Mouse (Mus musculus) c-Kit-negative CD71-positive TER-119-positive erythroid progenitor cells, embryonic 14.5 days (primary cell): ENCODE results near the gene Grwd1.

Experiments used
- DNase-seq: peaks from one replicate; pipeline ENCODE4 v3.0.0-alpha.2; 2013; ENCODE audit warnings: low read depth, low spot score

Grwd1 gene

DNA sequence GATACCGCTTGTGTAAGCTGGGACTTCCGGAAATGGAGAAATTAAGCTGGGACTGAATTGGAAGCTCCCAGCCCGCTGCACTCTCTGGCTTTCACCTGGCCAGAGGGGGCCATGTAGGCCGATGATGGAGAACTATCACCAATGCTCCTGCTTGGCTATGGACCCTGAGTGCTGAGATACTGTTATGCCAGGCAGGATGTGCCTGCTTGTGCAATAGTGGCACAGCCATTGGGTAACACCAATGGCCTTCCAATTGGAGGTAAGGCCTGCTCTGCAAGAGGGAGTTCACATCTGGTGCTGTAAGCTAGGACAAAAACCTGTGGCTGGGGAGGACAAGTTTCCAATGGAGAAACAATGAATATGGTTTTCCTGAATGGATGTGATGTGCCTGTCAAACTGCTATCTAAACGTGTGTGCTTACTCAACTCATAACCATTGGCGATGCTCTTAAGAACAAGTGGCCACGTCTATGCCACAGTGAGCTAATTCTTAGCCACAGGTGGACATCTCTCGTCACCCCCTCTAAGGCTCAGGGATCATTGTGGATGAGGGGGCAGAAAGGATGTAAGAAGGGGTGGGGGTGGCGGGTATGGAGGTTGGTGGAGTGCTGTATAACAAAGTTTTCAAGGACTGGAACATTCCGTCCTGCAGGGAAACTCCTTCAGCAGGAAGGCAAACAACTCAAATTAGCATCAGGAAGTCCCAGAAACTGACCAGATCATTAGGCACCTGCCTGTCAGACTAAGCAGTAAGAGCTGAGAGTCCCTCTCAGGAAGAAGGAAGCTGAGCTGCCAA, 12.4 kb upstream of the Grwd1 start:
- no peak for DNase-seq

DNA sequence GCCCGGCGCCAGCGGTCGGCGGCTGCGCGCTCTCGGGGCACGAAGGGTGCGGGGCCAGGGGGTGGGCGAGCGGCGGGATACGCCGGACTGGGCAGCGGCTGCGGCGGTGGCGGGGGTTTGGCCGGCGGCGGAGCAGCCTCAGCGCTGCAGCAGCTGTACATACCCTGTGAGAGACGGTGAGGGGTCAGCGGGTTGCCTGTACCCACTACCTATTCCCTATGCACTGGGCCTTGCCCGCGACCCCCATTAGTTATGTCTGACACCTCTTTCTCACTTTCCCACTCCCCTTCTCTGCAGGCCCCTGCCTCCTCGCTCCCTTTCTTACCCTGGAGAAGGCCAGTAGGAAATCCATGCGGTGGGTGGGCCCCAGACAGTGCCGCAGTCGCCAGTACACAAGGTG, 3.2 kb upstream of the Grwd1 start:
- DNase-seq, result no peak

DNA sequence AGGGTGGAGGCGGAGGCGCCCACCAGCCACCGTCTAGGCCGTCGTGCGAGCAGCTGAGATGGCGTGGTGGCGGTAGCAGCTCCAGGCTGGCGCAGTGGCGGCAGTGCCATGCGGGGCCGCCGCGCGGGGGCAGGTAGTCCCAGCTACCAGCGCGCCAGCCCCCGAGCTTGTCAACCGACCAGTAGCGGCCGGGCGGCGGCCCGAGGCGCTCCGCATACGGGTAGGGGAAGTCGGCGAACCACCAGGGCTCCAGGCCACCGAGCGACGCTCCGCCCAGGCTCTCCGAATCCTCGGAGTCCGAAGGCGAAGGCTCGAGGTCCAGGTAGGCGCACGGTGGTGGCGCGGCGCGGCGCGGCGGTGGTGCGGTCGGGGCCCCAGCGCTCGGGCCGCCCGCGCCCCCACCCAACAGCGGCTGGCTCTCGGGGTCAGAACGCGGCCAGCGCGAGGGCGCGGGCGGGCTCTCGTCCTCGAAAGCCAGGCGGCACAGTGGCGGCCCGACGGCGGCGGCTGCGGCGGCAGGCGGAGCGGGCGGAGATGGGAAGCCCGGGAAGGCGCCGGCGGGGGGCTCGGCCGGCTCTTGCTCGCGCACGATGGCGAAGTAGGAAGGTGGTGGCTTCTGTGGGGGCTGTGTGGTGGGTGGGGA, 2.5 kb upstream of the Grwd1 start:
- DNase-seq, result no peak

DNA sequence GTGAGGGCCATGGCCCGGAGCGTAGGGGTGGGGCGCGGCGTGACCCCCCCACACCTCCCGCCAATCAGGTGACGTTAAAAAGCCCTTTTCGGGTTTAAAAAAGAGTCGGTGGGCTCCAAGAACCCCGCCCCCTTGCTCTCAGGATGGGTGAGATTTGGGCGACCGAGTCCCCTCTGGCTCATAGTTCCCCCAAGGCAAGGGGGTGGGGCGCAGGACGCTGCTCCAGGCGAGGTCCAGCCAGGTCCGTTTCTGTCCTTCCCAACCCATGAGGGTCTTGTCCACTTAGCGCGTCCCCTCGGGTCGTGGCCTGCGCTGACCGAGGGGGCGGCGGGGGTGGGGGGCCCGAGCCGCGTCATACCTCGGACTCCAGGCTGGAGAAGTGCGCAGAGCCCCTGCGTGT, 1.7 kb upstream of the Grwd1 start:
- no peak for DNase-seq

DNA sequence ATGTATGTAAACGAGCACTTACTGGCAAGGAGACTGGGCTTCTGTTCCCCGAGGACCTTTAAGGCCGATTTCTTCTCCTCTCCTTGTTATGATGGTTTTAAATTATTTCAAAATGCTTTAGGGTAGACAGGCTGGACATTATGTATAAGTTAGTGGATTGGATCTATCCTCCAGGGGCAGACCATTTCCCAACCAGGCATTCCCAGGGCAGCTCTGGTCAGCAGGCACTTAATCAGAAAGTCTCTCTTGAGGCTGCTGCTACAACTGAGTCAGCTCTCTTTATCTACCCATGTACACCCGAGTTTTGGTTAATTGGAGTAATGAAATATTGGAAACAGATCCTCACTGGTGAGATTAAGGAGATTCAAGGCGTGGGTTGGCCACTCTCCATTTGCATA, 383 bp upstream of the Grwd1 start:
- DNase-seq, result no peak

DNA sequence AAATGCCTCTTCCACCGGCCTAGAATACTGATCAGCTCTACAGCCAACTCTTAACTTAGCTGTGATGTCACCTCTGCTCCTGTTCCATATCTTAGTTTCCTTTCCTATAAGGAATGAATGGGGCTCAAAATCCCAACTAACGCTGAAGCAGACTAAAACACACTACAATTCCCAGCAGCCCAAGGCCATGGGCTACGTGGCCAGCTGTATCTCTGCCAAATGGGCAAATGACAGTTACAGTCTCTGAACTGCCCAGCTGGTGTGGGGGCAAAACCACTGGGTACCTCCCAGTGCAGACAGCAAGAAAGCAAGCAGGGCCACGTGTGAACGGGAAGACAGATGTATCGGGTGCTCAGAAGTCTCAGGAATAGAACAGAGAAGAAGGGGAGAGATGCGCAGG, 4.1 kb downstream of the Grwd1 start:
- no peak for DNase-seq

DNA sequence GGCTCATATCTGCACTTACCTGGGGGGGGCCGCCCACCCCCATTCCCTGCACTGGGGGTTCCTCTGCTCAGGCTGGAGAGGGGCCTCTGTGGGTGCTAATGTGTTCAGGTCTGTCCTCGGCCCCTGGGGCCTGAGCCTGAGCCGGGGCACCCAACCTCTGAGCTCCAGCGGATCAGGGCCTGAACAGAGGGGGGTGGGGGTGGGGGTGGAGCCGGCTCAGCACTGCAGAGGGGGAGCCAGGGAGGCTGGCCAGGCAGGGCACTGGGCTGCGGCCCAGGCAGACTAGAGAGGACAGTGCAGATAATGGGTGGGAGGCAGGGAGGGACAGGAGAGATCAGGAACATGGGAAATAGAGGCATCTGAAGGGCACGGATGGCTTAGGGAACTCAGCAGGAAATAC, 6.1 kb downstream of the Grwd1 start, which contains the start of gene Kcnj14:
Gene Kcnj14, minus strand, starts transcription at position 185 of the 400 bp plus-strand sequence.
- no peak for DNase-seq

DNA sequence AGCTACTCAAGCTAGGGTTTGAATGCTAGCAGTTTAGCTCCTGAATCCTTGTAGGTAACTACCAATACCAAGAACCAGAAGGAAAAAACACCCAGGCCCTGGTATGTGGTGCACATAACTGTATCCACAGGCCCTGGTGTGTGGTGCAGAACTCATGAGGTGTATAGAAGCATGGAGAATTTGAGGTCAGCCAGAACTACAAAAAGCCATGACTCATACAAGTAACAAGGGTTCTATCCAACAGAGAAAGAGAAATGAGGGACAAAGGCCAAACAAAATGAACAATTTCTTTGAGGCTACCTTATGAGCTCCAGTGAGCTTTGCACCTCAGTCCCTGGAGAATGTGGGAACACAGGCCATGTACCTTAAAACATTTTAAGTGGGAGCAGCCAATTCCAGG, 9.8 kb downstream of the Grwd1 start:
- no peak for DNase-seq

DNA sequence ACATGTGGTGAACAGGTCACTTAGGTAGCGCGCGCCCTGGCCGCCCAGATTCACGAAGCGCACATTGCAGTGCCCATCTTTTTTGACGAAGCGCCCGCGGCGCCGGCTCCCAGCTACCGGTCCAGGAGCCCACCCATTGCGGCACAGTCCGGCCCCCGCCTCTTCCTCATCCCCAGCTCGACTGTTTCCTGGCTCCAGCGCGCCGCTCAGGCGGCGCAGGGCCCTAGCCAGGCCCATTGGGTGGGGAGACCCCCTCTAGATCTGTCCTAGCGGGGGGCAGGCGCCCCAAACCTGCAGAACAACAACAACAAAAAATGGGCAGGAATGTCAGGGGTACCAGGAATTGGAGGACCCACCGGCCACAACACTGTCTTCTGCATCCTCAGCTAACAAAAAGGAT, 10.9 kb downstream of the Grwd1 start:
- DNase-seq, result no peak

DNA sequence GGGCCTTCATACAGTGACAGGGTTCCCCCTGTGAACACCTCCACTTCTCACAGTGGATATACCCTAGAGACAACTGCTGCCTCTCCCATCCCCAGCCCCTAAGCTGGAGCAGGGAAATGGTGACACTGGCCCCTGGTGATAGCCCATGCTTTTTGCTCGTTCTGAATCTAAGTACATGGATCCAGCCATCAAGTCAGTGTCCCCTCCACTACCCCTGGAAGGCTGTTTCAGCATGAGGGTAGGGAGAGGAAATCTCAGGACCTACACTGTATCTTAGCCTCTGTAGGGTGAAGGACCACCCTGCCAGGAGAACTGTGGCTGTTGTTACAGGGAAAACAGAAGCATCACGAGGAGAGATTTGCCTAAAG, 14.8 kb downstream of the Grwd1 start:
- DNase-seq, result no peak

DNA sequence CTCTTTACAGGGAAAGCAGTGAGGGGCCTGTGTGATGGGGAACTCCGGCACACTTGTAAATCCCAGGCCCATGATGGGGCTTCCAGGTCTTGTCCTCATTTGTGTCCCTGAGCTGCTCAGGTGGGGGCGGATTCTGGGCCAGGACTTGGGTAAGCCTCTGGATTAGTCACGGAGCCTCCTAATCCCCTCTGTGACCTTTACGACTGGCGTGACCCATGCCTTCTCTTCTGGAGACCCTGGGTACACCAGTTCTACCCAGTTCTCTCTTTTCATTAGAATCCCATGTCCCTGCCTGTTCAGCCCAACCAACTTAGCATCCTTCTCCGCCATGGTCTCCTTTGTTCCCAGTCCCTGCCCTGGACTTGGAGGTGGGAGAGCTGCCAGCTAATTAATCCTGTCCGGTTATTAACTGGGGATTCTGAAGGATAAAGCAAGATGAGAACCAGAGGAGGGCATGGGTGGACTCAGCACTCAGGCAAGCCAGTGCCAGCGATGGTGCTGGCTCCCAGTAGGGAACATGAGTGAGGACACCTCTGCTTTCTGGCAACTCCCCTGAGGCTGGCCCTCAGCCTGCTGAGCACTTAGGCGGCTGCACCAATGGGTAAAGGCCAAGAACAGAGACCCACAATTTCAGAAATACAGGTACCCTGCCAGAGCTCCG, 15.3 kb downstream of the Grwd1 start:
- DNase-seq, result no peak

DNA sequence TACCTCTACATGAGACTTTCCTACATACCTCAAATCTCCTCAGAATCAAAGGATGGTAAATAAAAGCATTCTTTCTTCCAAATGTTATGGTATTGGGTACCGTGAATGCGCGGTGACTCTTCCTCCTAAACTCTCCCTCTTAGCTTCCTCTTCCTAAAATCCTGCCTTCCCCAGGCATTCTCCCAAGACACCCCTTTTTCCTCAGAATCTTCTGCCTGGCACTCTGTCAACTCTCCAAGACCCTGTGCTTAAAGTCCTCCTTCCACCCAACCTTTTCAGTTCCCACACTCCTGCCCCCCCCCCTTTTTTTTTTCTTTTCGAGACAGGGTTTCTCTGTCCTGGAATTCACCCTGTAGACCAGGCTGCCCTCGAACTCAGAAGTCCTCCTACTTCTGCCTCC, 15.9 kb downstream of the Grwd1 start:
- no peak for DNase-seq

DNA sequence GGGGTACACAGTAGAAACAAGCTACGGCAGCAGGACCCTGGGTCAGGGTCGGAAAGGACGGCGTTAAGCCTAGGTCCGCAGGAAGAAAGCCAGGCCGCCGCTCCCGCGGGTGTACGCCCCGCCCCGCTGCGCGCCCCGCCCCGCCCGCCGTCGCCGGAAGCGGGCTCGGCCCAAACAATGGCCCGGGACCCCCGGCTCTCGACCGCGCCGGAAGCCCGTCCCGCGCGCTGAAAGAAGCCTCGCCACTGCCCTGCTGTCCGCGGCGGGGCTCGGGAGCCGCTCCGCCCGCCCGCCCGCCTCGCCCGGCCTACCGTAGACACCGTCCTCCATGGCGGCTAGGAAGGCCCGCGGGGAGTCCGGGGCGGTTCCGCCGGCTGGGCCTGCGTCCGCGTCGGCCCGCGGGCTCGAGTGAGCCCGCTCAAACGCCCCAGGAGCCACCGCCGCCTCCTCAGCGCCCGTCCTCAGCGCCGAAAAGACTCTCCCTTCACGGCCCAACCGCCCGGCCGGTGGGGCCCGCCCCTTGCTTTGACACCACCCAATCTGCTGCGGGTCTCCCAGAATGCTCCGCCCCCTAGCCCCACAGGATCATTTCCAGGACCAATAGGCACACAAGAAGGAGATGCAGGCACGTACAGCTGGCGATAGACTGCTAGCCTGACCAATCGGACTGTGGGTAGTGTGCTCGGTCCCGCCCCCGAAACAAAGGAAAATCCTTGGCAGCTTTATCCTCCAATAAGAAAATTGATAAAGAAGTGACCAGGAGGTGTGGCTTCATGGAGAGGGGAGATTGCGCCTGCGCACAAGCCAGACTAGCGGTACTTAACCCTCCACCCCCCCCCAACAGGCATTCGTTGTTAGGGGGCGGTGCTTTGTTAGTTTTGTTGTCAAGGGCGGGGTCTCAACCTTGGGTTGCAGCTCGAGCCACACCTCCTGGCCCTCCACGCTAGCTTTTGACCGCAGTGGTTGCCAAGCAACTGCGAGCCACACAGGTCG, 16.7 kb downstream of the Grwd1 start, which contains the start of gene Cyth2:
Gene Cyth2, minus strand, starts transcription at position 795 of the 993 bp plus-strand sequence.
- peak; percentile 100 for DNase-seq

DNA sequence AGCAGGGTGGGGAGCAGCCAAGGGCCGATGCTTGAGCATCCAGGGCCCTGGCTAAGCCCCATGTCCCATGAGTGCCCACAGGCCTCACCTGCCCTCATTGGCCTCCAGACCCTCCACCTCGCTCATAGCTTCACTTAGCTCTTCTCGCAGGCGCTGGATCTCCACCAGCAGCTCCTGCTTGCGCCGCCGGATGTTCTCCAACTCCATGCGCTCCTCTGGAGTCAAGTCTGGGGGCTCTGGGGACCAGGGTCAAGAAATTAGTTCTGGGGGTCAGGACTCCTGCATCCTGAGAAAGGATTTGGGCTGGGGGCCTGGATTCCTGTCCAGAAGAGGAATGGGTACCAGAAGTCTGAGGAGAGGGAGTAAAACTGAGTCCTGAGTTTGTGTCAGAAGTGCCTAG, 17.8 kb downstream of the Grwd1 start:
- no peak for DNase-seq

DNA sequence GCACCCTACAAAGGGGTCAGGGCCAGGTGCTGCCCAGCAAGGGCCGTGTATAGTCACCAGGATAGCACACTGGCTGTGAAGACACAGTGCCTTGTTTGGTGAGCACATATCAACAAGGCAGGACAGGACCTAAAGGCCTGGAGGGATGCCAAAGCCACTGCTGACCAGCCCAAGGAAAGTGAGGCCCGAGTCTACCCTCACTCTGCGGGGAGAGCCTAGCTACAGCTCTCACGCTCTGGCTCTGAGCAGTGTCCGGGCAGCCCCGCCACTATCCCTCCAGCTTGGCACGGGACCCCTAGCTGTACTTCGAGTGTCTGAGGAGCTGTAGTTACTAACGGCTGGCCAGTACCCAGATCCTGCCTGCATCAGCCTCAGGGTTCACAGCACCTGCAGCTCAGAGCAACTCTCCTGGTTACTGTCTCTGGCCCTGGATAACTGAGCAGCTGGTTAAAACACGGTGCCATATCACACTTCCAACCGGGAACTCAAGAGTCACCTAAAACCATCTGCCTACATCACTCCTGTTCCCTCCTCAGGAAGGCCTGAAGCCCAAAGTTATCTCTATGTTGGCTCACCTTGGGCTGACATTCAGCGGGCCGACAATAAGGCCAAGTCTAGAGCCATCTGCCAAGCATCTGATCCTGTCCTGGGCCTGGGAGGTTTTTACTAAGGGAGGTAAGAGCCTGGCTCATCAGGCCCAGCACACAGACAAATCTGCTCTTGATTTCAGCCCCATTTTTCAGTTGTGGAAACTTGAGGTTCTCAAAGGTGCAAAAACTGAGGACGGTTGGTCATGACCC, 21.3 kb downstream of the Grwd1 start:
- no peak for DNase-seq

DNA sequence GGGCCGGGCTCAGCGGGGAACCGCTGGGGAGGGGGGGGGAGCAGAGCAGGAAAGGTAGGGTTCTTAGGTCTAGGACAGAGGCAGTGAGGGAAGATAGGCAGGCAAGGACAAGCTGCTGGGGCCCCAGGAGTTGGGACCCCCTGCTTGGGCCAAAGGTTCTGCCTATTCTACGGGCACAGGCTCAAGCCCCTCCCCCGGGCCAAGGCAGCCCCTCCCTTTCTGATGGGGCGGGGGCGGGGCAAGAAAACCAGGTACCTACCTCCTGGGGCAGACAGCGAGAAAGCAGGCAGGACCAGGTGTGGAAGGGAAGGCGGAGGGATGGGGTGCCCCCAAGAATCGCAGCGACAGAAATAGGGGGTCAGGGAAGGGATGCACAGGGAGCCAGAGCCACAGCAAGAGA, 22.3 kb downstream of the Grwd1 start:
- no peak for DNase-seq

DNA sequence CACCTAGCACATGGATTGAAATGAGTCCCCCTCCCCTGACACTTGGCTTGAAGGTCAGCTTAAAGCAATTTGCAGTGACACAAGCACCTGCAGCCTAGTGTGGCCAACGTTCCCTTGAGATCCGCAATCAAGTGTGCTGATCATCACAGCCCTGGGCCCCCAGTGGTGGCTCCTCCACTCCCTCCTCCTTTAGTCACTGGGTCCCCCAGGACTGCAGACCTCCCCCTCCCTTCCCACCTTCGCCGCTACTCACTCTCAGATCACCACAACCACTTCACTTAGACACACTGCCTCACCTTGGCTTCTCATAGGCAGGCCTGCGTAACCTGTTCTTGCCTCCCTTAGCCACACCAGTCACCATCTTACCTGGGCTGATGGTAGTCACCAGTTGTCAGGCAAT, 24.8 kb downstream of the Grwd1 start:
- no peak for DNase-seq

DNA sequence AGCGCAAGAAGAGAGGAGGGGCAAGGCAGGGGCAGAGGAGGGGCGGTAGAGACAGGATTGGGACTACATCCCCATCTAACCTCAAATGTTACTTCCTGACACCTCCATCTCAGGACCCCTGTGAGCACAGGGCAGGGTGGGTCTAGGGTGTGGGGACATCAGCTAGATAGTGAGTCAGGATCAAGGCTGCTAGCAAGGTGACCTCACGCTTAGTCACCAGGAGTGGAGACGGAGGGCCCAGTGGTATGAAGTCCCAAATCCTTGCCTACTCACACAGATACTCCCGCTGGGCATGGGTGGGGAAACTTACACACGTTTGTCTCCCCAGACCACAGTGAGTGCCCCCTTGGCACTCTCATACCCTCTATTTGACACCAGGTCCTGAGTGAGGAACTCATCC, 28.2 kb downstream of the Grwd1 start:
- DNase-seq, result no peak

DNA sequence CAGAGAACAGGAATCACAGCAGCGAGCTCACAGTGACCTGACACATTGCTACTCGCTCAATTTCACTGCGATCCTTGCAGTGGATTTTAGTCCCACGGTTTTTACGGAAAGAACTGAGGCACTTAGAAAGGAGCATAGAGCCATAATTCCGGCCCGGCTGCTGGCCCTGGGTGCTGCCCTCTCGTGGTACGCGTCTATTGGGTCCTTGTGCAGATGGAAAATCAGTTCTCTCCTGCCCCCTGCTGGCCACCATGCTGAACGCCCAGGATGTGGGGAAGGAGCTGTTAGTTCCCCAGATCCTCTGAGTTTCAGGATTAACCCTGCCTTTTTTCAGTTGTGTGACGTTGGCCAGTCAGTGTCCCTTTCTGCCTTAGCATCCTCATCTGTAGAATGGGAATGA, 29.4 kb downstream of the Grwd1 start:
- peak; percentile 76 for DNase-seq

DNA sequence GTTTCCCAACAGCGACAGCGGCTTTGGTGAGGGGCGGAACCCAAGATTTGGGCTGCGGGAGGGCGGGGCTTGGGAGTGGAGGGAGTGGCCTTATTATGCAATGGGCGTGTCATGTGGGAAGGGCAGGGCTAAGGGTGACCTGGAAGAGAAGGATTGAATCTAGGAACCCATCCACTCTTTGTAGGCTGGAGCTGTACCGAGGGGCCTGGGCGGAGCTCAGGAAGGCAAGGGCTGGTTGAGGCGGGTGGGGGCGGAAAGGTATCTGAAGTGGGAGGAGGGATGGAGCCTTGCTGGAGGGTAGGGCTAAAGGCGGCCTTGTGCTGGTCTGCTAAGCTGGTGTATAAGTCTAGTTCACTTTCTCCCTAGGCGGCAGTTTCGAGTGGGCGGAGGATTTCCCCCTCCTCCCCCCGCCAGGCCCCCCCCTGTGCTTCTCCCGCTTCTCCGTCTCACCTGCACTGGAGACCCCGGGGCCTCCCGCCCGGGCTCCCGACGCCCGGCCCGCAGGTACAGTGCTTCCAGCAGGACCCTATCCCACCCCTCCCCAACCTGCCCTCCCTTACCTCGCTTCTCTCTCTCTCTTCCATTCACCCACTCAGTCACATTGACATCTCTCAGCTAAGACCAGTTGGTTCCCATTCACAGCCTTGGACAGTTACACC, 30.1 kb downstream of the Grwd1 start:
- DNase-seq, result peak; percentile 50
